Mouse (Mus musculus): Measurements from ENCODE around the gene Ipmk. TPM values are rescaled to one million over a fixed set of nuclear protein-coding genes. Genes with fewer than 3 reads are reported as not detected.

Gene Ipmk
- total RNA-seq, 1 experiment, result 41.9 TPM

- peaks cover 26% of the 10 kb centered on the region; the same call in 1 of the 2 replicates for H3K36me3 ChIP-seq (ENCODE audit: control insufficient read depth, insufficient read depth, low read length, poor library complexity, severe bottlenecking)
Observed at GRCm38 (mm10) chr10:71369466-71369865, 21.9 kb downstream of the Ipmk start.

DNA sequence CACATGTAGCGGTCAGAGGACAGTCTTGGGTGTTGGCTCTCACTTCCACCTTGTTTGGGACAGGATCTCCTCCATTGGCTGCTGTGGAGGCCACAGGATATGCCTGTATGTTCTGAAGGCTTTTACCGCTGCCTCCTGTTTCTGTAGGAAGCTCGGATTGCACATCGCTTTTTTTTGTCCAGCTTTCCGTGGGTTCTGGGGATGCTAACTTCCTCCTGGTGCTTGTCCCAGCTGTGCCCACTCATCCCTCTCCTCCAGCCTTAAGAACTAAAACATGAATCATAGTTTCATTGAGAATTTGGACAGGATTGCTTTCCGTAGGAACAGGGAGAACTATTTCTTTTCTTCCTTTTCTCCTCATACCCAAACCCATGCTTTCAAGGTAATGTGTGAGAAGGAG lies 24.3 kb downstream of the Ipmk start:
- peaks cover 27% of the 10 kb centered on the region for H3K36me3 ChIP-seq (ENCODE audit: control insufficient read depth, insufficient read depth, low read length, poor library complexity, severe bottlenecking)
- no peak for DNase-seq (ENCODE audit: low read depth, low spot score)
- H3K4me3 ChIP-seq (ENCODE audit: insufficient read depth in 1 of 2, low read depth in 1 of 2, low read length in 2 of 2, poor library complexity in 1 of 2, severe bottlenecking in 1 of 2), result no peak overlapping the region
- no peak for TF ChIP-seq MAFK (IDR thresholded peaks at IDR 0.05; ENCODE audit: insufficient read depth, low read depth, low read length)
- TF ChIP-seq ZNF384 (IDR thresholded peaks at IDR 0.05; ENCODE audit: low read depth, low read length), result no peak
- no peak for TF ChIP-seq CHD2 (IDR thresholded peaks at IDR 0.05; ENCODE audit: low read depth, low read length)
- TF ChIP-seq HCFC1 (IDR thresholded peaks at IDR 0.05; ENCODE audit: borderline replicate concordance, insufficient read depth, low read length), result no peak
- no peak for TF ChIP-seq ZC3H11A (IDR thresholded peaks at IDR 0.05; ENCODE audit: borderline replicate concordance, low read depth, low read length)
- peaks cover 0 to 5% of the 10 kb centered on the region in 2 experiments; a peak in 1 of 4 replicates for H3K4me1 ChIP-seq (ENCODE audit: control insufficient read depth in 2 of 2, insufficient read depth in 2 of 2, low read length in 2 of 2, poor library complexity in 1 of 2)
- H3K9ac ChIP-seq (ENCODE audit: insufficient read depth, low read depth, low read length, poor library complexity, severe bottlenecking), result no peak overlapping the region
- in situ Hi-C loops (cut with MboI; ENCODE audit: low sequenced_read_pairs in 2 of 2, unreplicated experiment in 2 of 2), result no loop called here
- H3K27ac ChIP-seq (ENCODE audit: insufficient read depth, low read depth, low read length, poor library complexity, severe bottlenecking), result no peak overlapping the region
- no peaks in the 10 kb centered on the region for H3K9me3 ChIP-seq (ENCODE audit: control insufficient read depth, insufficient read depth, low read depth, low read length)

More at GRCm38 (mm10) chr10:71369466-71369865, 21.9 kb downstream of the Ipmk start:
- no peak overlapping the region for H3K27ac ChIP-seq (ENCODE audit: insufficient read depth, low read depth, low read length, poor library complexity, severe bottlenecking)
- H3K4me1 ChIP-seq (ENCODE audit: control insufficient read depth in 2 of 2, insufficient read depth in 2 of 2, low read length in 2 of 2, poor library complexity in 1 of 2), result peaks cover 0 to 7% of the 10 kb centered on the region in 2 experiments; a peak in 2 of 4 replicates
- no peak for DNase-seq (ENCODE audit: low read depth, low spot score)
- no peak overlapping the region for H3K4me3 ChIP-seq (ENCODE audit: insufficient read depth in 1 of 2, low read depth in 1 of 2, low read length in 2 of 2, poor library complexity in 1 of 2, severe bottlenecking in 1 of 2)
- no peaks in the 10 kb centered on the region for H3K9me3 ChIP-seq (ENCODE audit: control insufficient read depth, insufficient read depth, low read depth, low read length)
- H3K9ac ChIP-seq (ENCODE audit: insufficient read depth, low read depth, low read length, poor library complexity, severe bottlenecking), result no peak overlapping the region
- TF ChIP-seq ZNF384 (IDR thresholded peaks at IDR 0.05; ENCODE audit: low read depth, low read length) (no peak), CHD2 (IDR thresholded peaks at IDR 0.05; ENCODE audit: low read depth, low read length) (no peak), HCFC1 (IDR thresholded peaks at IDR 0.05; ENCODE audit: borderline replicate concordance, insufficient read depth, low read length) (no peak), ZC3H11A (IDR thresholded peaks at IDR 0.05; ENCODE audit: borderline replicate concordance, low read depth, low read length) (no peak), MAFK (IDR thresholded peaks at IDR 0.05; ENCODE audit: insufficient read depth, low read depth, low read length) (no peak)
- in situ Hi-C loops (cut with MboI; ENCODE audit: low sequenced_read_pairs in 2 of 2, unreplicated experiment in 2 of 2), result no loop called here

DNA sequence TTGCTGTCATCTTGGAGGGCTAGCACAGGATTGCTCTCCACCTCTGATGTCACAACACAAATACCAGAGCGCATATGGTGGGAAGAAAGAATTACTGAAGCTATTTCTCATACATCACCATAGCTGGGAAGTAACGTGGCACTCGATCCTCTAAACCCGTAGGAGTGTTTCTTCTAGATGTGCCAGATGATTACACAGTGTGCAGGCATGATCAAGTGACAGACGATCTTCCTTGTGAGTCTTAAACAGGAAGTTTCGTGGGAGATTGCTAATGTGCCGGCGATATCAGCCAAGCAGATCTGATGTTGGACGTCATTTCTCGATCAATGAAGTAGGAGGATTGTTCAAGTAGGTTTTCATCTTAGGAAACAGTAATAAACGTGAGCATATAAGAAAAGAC lies 26.1 kb downstream of the Ipmk start:
- in situ Hi-C loops (cut with MboI; ENCODE audit: low sequenced_read_pairs in 2 of 2, unreplicated experiment in 2 of 2), result no loop called here
- no peak overlapping the region for H3K27ac ChIP-seq (ENCODE audit: insufficient read depth, low read depth, low read length, poor library complexity, severe bottlenecking)
- no peak overlapping the region for H3K9ac ChIP-seq (ENCODE audit: insufficient read depth, low read depth, low read length, poor library complexity, severe bottlenecking)
- no peak overlapping the region for H3K4me3 ChIP-seq (ENCODE audit: insufficient read depth in 1 of 2, low read depth in 1 of 2, low read length in 2 of 2, poor library complexity in 1 of 2, severe bottlenecking in 1 of 2)
- no peaks in the 10 kb centered on the region for H3K9me3 ChIP-seq (ENCODE audit: control insufficient read depth, insufficient read depth, low read depth, low read length)
- no peak for DNase-seq (ENCODE audit: low read depth, low spot score)
- peaks cover 25% of the 10 kb centered on the region for H3K36me3 ChIP-seq (ENCODE audit: control insufficient read depth, insufficient read depth, low read length, poor library complexity, severe bottlenecking)
- H3K4me1 ChIP-seq (ENCODE audit: control insufficient read depth in 2 of 2, insufficient read depth in 2 of 2, low read length in 2 of 2, poor library complexity in 1 of 2), result peaks cover 0 to 3% of the 10 kb centered on the region in 2 experiments; a peak in 1 of 4 replicates
- TF ChIP-seq HCFC1 (IDR thresholded peaks at IDR 0.05; ENCODE audit: borderline replicate concordance, insufficient read depth, low read length) (no peak), ZC3H11A (IDR thresholded peaks at IDR 0.05; ENCODE audit: borderline replicate concordance, low read depth, low read length) (no peak), ZNF384 (IDR thresholded peaks at IDR 0.05; ENCODE audit: low read depth, low read length) (no peak), CHD2 (IDR thresholded peaks at IDR 0.05; ENCODE audit: low read depth, low read length) (no peak), MAFK (IDR thresholded peaks at IDR 0.05; ENCODE audit: insufficient read depth, low read depth, low read length) (no peak)

GRCm38 (mm10) chr10:71376014-71376413 lies 28.5 kb downstream of the Ipmk start:
- in situ Hi-C loops (cut with MboI; ENCODE audit: low sequenced_read_pairs in 2 of 2, unreplicated experiment in 2 of 2), result no loop called here

More at GRCm38 (mm10) chr10:71376014-71376413, 28.5 kb downstream of the Ipmk start:
- no peak for DNase-seq (ENCODE audit: low read depth, low spot score)
- Histone ChIP-seq H3K4me1 (ENCODE audit: control insufficient read depth in 2 of 2, insufficient read depth in 2 of 2, low read length in 2 of 2, poor library complexity in 1 of 2) (peaks cover 0 to 3% of the 10 kb centered on the region in 2 experiments; a peak in 1 of 4 replicates), H3K9ac (ENCODE audit: insufficient read depth, low read depth, low read length, poor library complexity, severe bottlenecking) (no peak overlapping the region), H3K36me3 (ENCODE audit: control insufficient read depth, insufficient read depth, low read length, poor library complexity, severe bottlenecking) (peaks cover 34% of the 10 kb centered on the region), H3K9me3 (ENCODE audit: control insufficient read depth, insufficient read depth, low read depth, low read length) (no peaks in the 10 kb centered on the region), H3K4me3 (ENCODE audit: insufficient read depth in 1 of 2, low read depth in 1 of 2, low read length in 2 of 2, poor library complexity in 1 of 2, severe bottlenecking in 1 of 2) (no peak overlapping the region), H3K27ac (ENCODE audit: insufficient read depth, low read depth, low read length, poor library complexity, severe bottlenecking) (no peak overlapping the region)
- TF ChIP-seq MAFK (IDR thresholded peaks at IDR 0.05; ENCODE audit: insufficient read depth, low read depth, low read length) (no peak), ZC3H11A (IDR thresholded peaks at IDR 0.05; ENCODE audit: borderline replicate concordance, low read depth, low read length) (no peak), ZNF384 (IDR thresholded peaks at IDR 0.05; ENCODE audit: low read depth, low read length) (no peak), HCFC1 (IDR thresholded peaks at IDR 0.05; ENCODE audit: borderline replicate concordance, insufficient read depth, low read length) (no peak), CHD2 (IDR thresholded peaks at IDR 0.05; ENCODE audit: low read depth, low read length) (no peak)

Measured in ES-E14 (cell line).